Mouse (Mus musculus) hindbrain, embryonic 11.5 days (tissue): ENCODE data around the gene Hunk. TPM values are rescaled to one million over a fixed set of nuclear protein-coding genes. Genes with fewer than 3 reads are reported as not detected.
A peak's percentile ranks its signal among the peaks of the same experiment; 100 is the strongest.

ENCODE experiments used
- ATAC-seq: fragments of 200-750 bp; cut with Nextera tagmentation; 2 replicates; pipeline ENCODE4 v1.8.0; 2017; ENCODE audit warnings: mild to moderate bottlenecking, moderate TSS enrichment, moderate library complexity; ENCODE audit not compliant: low FRiP score
- DNase-seq: peaks from one replicate; pipeline ENCODE4 v3.0.0-alpha.2; 2015; ENCODE audit warnings: low spot score
- H3K27ac ChIP-seq: fragments of 300-500 bp; sonication (generic); 2 replicates; pipeline ENCODE4 v1.5.1; 2014; ENCODE audit warnings: mild to moderate bottlenecking, low read depth, low read length
- H3K27me3 ChIP-seq: fragments of 300-500 bp; sonication (generic); 2 replicates; pipeline ENCODE4 v1.6.1; 2014; ENCODE audit warnings: mild to moderate bottlenecking, low read length, moderate library complexity, mixed read lengths; ENCODE audit not compliant: control insufficient read depth, insufficient read depth
- H3K36me3 ChIP-seq: fragments of 300-500 bp; sonication (generic); 2 replicates; pipeline ENCODE4 v1.6.1; 2014; ENCODE audit warnings: mild to moderate bottlenecking, low read length, moderate library complexity, mixed read lengths; ENCODE audit not compliant: control insufficient read depth, insufficient read depth
- H3K4me1 ChIP-seq: fragments of 300-500 bp; sonication (generic); replicated peaks from 2 replicates; pipeline ENCODE4 v1.6.1; 2014; ENCODE audit warnings: low read length, mixed read lengths; ENCODE audit not compliant: control insufficient read depth, insufficient read depth
- H3K4me2 ChIP-seq: fragments of 300-500 bp; sonication (generic); replicated peaks from 2 replicates; pipeline ENCODE4 v1.6.1; 2014; ENCODE audit warnings: mild to moderate bottlenecking, low read depth, low read length
- H3K4me3 ChIP-seq: fragments of 300-500 bp; sonication (generic); 2 replicates; pipeline ENCODE4 v1.5.1; 2014; ENCODE audit warnings: low read depth, low read length
- H3K9ac ChIP-seq: fragments of 300-500 bp; sonication (generic); 2 replicates; pipeline ENCODE4 v1.6.1; 2014; ENCODE audit warnings: low read depth, low read length
- H3K9me3 ChIP-seq: fragments of 300-500 bp; sonication (generic); 2 replicates; pipeline ENCODE4 v1.6.1; 2016; ENCODE audit warnings: low read length; ENCODE audit not compliant: control insufficient read depth
- WGBS: fragments of 180-500 bp; shearing (Covaris S2); extraction: QIAGEN DNeasy Blood & Tissue Kit; methylation state at CpG from one replicate; pipeline ENCODE4 v1.1.7; 2014; 5-methylcytosine and 5-hydroxymethylcytosine counted together
- polyA plus RNA-seq: library from polyadenylated mRNA; unstranded; fragments of >200 nt; fragmentation: Nextera tagmentation; extraction: Ambion mirVana; gene quantifications from 2 replicates; pipeline ENCODE4 v1.2.1, GENCODE M21; 2014

Gene Hunk
- polyA plus RNA-seq, 1 experiment from 2014 or later, result 13.1 TPM

- H3K4me2 ChIP-seq, result no peak overlapping the region
- no peak overlapping the region for H3K27ac ChIP-seq
- H3K9ac ChIP-seq, result no peak overlapping the region
- no peaks in the 10 kb centered on the region for H3K36me3 ChIP-seq
- no peaks in the 10 kb centered on the region for H3K9me3 ChIP-seq
- 63% methylated on average over 9 of the region's 9 CpGs for WGBS
- H3K27me3 ChIP-seq, result no peaks in the 10 kb centered on the region
- 0 out of 2 replicates have a peak, but pooled peaks cover 3% of the 10 kb centered on the region for H3K4me1 ChIP-seq
- H3K4me3 ChIP-seq, result no peak overlapping the region
- DNase-seq (no peak), ATAC-seq (no peak)
Measured at GRCm38 (mm10) chr16:90517041-90517440, 131.2 kb downstream of the Hunk start.

GRCm38 (mm10) chr16:90518232-90518631, 132.4 kb downstream of the Hunk start:
- WGBS, result 74% methylated on average over 8 of the region's 8 CpGs
- DNase-seq, result no peak
- no peak for ATAC-seq
- Histone ChIP-seq H3K9me3 (no peaks in the 10 kb centered on the region), H3K36me3 (no peaks in the 10 kb centered on the region), H3K27me3 (no peaks in the 10 kb centered on the region), H3K4me2 (no peak overlapping the region), H3K27ac (no peak overlapping the region), H3K9ac (no peak overlapping the region), H3K4me1 (0 out of 2 replicates have a peak, but pooled peaks cover 3% of the 10 kb centered on the region), H3K4me3 (no peak overlapping the region)

GRCm38 (mm10) chr16:90518732-90519295, 133.0 kb downstream of the Hunk start:
- Histone ChIP-seq H3K27ac (no peak overlapping the region), H3K27me3 (no peaks in the 10 kb centered on the region), H3K4me3 (no peak overlapping the region), H3K36me3 (no peaks in the 10 kb centered on the region), H3K9me3 (no peaks in the 10 kb centered on the region), H3K4me1 (0 out of 2 replicates have a peak, but pooled peaks cover 3% of the 10 kb centered on the region), H3K9ac (no peak overlapping the region), H3K4me2 (no peak overlapping the region)
- 62% methylated on average over 13 of the region's 13 CpGs for WGBS
- DNase-seq (no peak), ATAC-seq (no peak)

- ATAC-seq, result peak; percentile 66
- H3K4me3 ChIP-seq, result no peak overlapping the region
- peak overlapping the region; percentile 88 for H3K27ac ChIP-seq
- peak; percentile 56 for DNase-seq
- H3K4me1 ChIP-seq, result 0 out of 2 replicates have a peak, but pooled peaks cover 3% of the 10 kb centered on the region
- H3K36me3 ChIP-seq, result no peaks in the 10 kb centered on the region
- no peaks in the 10 kb centered on the region for H3K27me3 ChIP-seq
- no peaks in the 10 kb centered on the region for H3K9me3 ChIP-seq
- H3K9ac ChIP-seq, result peak overlapping the region; percentile 47
- 9% methylated on average over 10 of the region's 10 CpGs for WGBS
- H3K4me2 ChIP-seq, result no peak overlapping the region; the same call in 1 of the 2 replicates
Measured at GRCm38 (mm10) chr16:90521191-90521950, 135.6 kb downstream of the Hunk start.

- no peaks in the 10 kb centered on the region for H3K27me3 ChIP-seq
- H3K4me3 ChIP-seq, result no peak overlapping the region
- H3K27ac ChIP-seq, result peak overlapping the region; percentile 88
- WGBS, result 12% methylated on average over 3 of the region's 3 CpGs
- ATAC-seq (peak; percentile 93), DNase-seq (peak; percentile 77)
- H3K9ac ChIP-seq, result peak overlapping the region; percentile 47; the same call in 1 of the 2 replicates
- no peaks in the 10 kb centered on the region for H3K9me3 ChIP-seq
- H3K4me2 ChIP-seq, result no peak overlapping the region
- H3K36me3 ChIP-seq, result no peaks in the 10 kb centered on the region
- 0 out of 2 replicates have a peak, but pooled peaks cover 3% of the 10 kb centered on the region for H3K4me1 ChIP-seq
Measured at GRCm38 (mm10) chr16:90521951-90522255, 136.1 kb downstream of the Hunk start.

GRCm38 (mm10) chr16:90522575-90522974, 136.8 kb downstream of the Hunk start:
- ATAC-seq (0 out of 2 replicates have a peak, but pooled peaks have one; percentile 11), DNase-seq (peak; percentile 40)
- H3K9me3 ChIP-seq, result no peaks in the 10 kb centered on the region
- H3K27ac ChIP-seq, result peak overlapping the region; percentile 66
- H3K9ac ChIP-seq, result no peak overlapping the region
- no peaks in the 10 kb centered on the region for H3K36me3 ChIP-seq
- WGBS, result 38% methylated on average over 1 of the region's 1 CpGs
- H3K27me3 ChIP-seq, result no peaks in the 10 kb centered on the region
- H3K4me2 ChIP-seq, result no peak overlapping the region
- H3K4me3 ChIP-seq, result no peak overlapping the region
- H3K4me1 ChIP-seq, result 0 out of 2 replicates have a peak, but pooled peaks cover 3% of the 10 kb centered on the region

- no peak overlapping the region for H3K4me3 ChIP-seq
- WGBS, result 32% methylated on average over 6 of the region's 6 CpGs
- no peak overlapping the region for H3K4me2 ChIP-seq
- H3K27me3 ChIP-seq, result no peaks in the 10 kb centered on the region
- no peak overlapping the region for H3K9ac ChIP-seq
- no peaks in the 10 kb centered on the region for H3K9me3 ChIP-seq
- 0 out of 2 replicates have a peak, but pooled peaks cover 3% of the 10 kb centered on the region for H3K4me1 ChIP-seq
- no peak for DNase-seq
- no peaks in the 10 kb centered on the region for H3K36me3 ChIP-seq
- no peak for ATAC-seq
- no peak overlapping the region for H3K27ac ChIP-seq
Measured at GRCm38 (mm10) chr16:90523373-90523772, 137.6 kb downstream of the Hunk start.

- DNase-seq, result no peak
- no peaks in the 10 kb centered on the region for H3K27me3 ChIP-seq
- H3K27ac ChIP-seq, result no peak overlapping the region
- no peak overlapping the region for H3K4me2 ChIP-seq
- no peak overlapping the region for H3K4me3 ChIP-seq
- no peaks in the 10 kb centered on the region for H3K9me3 ChIP-seq
- 96% methylated on average over 18 of the region's 18 CpGs for WGBS
- no peak overlapping the region for H3K9ac ChIP-seq
- no peaks in the 10 kb centered on the region for H3K36me3 ChIP-seq
- ATAC-seq, result no peak
- H3K4me1 ChIP-seq, result 0 out of 2 replicates have a peak, but pooled peaks cover 3% of the 10 kb centered on the region
Measured at GRCm38 (mm10) chr16:90523894-90524293, 138.1 kb downstream of the Hunk start.

- 97% methylated on average over 18 of the region's 18 CpGs for WGBS
- ATAC-seq (no peak), DNase-seq (no peak)
Measured at GRCm38 (mm10) chr16:90524393-90524792, 138.6 kb downstream of the Hunk start.

More at GRCm38 (mm10) chr16:90524393-90524792, 138.6 kb downstream of the Hunk start:
- H3K4me3 ChIP-seq, result no peak overlapping the region
- no peak overlapping the region for H3K27ac ChIP-seq
- H3K4me1 ChIP-seq, result 0 out of 2 replicates have a peak, but pooled peaks cover 3% of the 10 kb centered on the region
- H3K4me2 ChIP-seq, result no peak overlapping the region
- no peaks in the 10 kb centered on the region for H3K36me3 ChIP-seq
- H3K27me3 ChIP-seq, result no peaks in the 10 kb centered on the region
- H3K9me3 ChIP-seq, result no peaks in the 10 kb centered on the region
- H3K9ac ChIP-seq, result no peak overlapping the region
